Mouse (Mus musculus) testis, adult 2 months (tissue): Measurements from ENCODE around the gene Tdrd9. TPM values are rescaled to one million over a fixed set of nuclear protein-coding genes. Genes with fewer than 3 reads are reported as not detected.
A peak's percentile ranks its signal among the peaks of the same experiment; 100 is the strongest.

Experiments
- H3K27ac ChIP-seq: fragments of 200-500 bp; 2 replicates; pipeline ENCODE4 v1.5.1; 2012; ENCODE audit warnings: low read depth, low read length; ENCODE audit not compliant: control insufficient read depth, insufficient read depth
- H3K27me3 ChIP-seq: fragments of 200-500 bp; 2 replicates; pipeline ENCODE4 v1.6.1; 2012; ENCODE audit warnings: mild to moderate bottlenecking, low read length, moderate library complexity; ENCODE audit not compliant: control insufficient read depth, insufficient read depth
- H3K36me3 ChIP-seq: fragments of 200-500 bp; 2 replicates; pipeline ENCODE4 v1.6.1; 2012; ENCODE audit warnings: mild to moderate bottlenecking, low read length; ENCODE audit not compliant: control insufficient read depth, insufficient read depth
- H3K4me1 ChIP-seq: fragments of 200-500 bp; 2 replicates; pipeline ENCODE4 v1.6.1; 2012; ENCODE audit warnings: low read length; ENCODE audit not compliant: control insufficient read depth, insufficient read depth
- H3K4me3 ChIP-seq: fragments of 200-500 bp; 2 replicates; pipeline ENCODE4 v1.5.1; 2012; ENCODE audit warnings: low read depth, mild to moderate bottlenecking, low read length, moderate library complexity, mixed read lengths; ENCODE audit not compliant: control insufficient read depth
- CTCF ChIP-seq: fragments of 200-500 bp; IDR thresholded peaks from 2 replicates; pipeline ENCODE4 v1.5.1; 2012; ENCODE audit warnings: low read depth, mild to moderate bottlenecking, inconsistent platforms, low read length, moderate library complexity; ENCODE audit not compliant: control insufficient read depth, insufficient read depth, insufficient replicate concordance
- POLR2A ChIP-seq: fragments of 200-500 bp; IDR thresholded peaks from 2 replicates; pipeline ENCODE4 v1.6.1; 2012; ENCODE audit warnings: low read depth, mild to moderate bottlenecking, inconsistent platforms, low read length, moderate library complexity; ENCODE audit not compliant: control insufficient read depth
- polyA plus RNA-seq: library from polyadenylated mRNA; depleted of rRNA; stranded (reverse); fragments of >200 nt; gene quantifications from 2 replicates; pipeline ENCODE4 v1.2.3, GENCODE M21; 2012; rRNA removed

Gene Tdrd9
- polyA plus RNA-seq: 48.9 and 54.7 TPM in 2 replicates

DNA sequence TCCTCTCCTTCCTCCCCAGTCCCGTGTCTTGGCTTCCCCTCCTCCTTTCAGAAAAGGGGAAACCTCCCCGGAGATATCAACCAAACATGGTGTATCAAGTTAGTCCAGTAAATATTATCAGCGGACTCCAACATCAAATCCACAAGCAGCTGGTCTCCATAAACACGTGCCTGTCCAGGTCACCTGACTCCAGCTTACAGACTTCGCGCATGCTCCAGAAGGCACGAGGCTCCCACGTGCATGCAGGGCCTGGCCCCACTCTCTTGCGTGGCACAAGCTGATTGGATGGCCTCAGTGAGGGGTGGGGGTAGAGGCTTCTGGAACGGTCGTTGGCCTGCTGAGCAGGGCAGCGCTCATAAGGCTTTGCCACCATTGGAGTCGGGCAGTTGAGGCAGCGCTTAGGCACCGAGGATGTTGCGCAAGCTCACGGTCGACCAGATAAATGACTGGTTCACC, at the start of gene Tdrd9:
Gene Tdrd9 (plus strand): TSS at position 329 of the 456 bp plus-strand sequence.
- no peaks in the 10 kb centered on the region; the same call in 1 of the 2 replicates for H3K4me1 ChIP-seq
- H3K27ac ChIP-seq: peak within 1 kb of the TSS; percentile 98
- peak within 1 kb of the TSS; percentile 97 for H3K4me3 ChIP-seq
- TF ChIP-seq CTCF: no peak
- peak; percentile 99 for TF ChIP-seq POLR2A
- H3K27me3 ChIP-seq: no peaks in the 10 kb centered on the region
- no peaks in the 10 kb centered on the region; the same call in 1 of the 2 replicates for H3K36me3 ChIP-seq

GRCm38 (mm10) chr12:111923117-111923516, 48.2 kb upstream of the Tdrd9 start:
- TF ChIP-seq CTCF (no peak), POLR2A (no peak)

DNA sequence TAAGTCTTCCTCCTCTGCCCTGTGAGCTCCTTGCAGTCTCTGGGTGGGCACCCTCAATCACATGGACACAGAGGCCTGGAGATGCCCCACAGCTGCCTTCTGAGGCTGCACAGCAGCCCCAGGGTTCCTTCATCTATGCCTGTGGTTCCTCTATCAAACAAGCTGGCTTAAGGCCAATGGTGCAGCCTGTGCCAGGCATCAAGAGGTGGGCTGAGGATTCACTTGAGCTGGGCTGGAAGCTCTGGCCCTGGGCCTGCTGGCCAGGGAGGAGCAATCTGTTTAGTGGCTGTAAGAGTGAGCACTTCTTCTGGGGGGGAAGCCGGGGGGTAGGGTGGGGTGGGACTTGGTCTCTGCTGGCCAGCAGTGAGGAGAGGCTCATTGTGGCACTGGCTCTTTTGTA, 44.0 kb upstream of the Tdrd9 start:
- H3K27ac ChIP-seq: no peak overlapping the region

More at GRCm38 (mm10) chr12:111923117-111923516, 48.2 kb upstream of the Tdrd9 start:
- no peak overlapping the region for H3K27ac ChIP-seq
- no peaks in the 10 kb centered on the region for H3K27me3 ChIP-seq
- no peaks in the 10 kb centered on the region for H3K36me3 ChIP-seq
- H3K4me1 ChIP-seq: no peaks in the 10 kb centered on the region
- no peak overlapping the region for H3K4me3 ChIP-seq

GRCm38 (mm10) chr12:111928411-111928966, 42.9 kb upstream of the Tdrd9 start:
- TF ChIP-seq CTCF (no peak), POLR2A (no peak)
- Histone ChIP-seq H3K27me3 (no peaks in the 10 kb centered on the region), H3K36me3 (no peaks in the 10 kb centered on the region), H3K4me3 (no peak overlapping the region), H3K4me1 (peaks cover 3% of the 10 kb centered on the region; the same call in 1 of the 2 replicates), H3K27ac (no peak overlapping the region)

More for the DNA sequence above, 44.0 kb upstream of the Tdrd9 start:
- no peaks in the 10 kb centered on the region for H3K36me3 ChIP-seq
- H3K4me3 ChIP-seq: no peak overlapping the region
- H3K4me1 ChIP-seq: no peaks in the 10 kb centered on the region
- H3K27me3 ChIP-seq: no peaks in the 10 kb centered on the region
- TF ChIP-seq CTCF (no peak), POLR2A (no peak)

DNA sequence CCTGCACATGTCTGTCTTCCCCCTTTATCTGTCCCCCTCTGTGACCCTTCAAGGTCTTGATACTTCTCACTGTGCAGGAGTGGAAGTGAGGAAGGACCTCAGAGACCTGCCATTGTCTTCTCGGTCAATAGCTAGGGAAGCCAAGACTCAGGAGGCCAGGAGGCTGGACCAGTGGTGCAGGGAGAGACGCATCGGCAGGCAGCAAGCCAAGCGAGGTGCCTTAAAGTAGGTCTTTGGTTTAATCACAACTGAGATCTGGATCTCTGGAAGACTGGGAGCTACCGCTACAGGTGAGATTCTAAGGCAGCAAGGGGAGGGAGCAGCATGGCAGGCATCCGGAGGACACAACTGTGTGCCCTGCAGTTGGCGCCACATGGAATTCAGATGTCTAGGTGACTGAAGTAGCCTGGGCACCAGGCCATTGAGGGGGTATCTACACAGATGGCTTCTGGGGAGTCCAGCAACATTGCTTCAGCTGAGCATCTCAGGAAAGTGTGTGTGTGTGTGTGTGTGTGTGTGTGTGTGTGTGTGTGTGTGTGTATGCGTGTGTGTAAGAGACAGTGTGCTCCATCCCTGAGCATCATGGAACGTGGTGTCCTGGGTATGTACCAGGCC, 39.8 kb upstream of the Tdrd9 start:
- Histone ChIP-seq H3K27ac (no peak overlapping the region), H3K36me3 (no peaks in the 10 kb centered on the region), H3K27me3 (no peaks in the 10 kb centered on the region), H3K4me3 (no peak overlapping the region), H3K4me1 (peaks cover 3% of the 10 kb centered on the region; the same call in 1 of the 2 replicates)
- TF ChIP-seq POLR2A (no peak), CTCF (no peak)

DNA sequence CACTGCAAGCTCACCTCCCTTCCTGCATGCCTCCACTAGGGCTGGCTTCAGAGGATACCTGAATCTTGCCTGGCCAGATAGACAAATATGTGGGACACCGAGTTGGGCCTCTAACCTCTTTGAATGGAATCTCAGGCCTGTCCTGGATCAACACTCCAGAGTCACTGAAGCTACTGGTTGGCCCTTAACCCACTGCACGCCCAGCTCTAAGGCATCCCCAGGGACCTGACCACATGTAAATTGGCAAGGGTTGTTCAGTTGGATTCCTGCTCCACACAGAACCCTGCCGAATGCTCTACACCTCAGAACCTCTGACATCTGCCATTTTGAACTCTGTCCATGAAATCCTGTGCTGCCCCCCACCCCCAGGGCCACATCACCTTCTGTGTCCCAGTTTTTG, 38.8 kb upstream of the Tdrd9 start:
- Histone ChIP-seq H3K27ac (no peak overlapping the region), H3K4me1 (peaks cover 4% of the 10 kb centered on the region; the same call in 1 of the 2 replicates), H3K4me3 (no peak overlapping the region), H3K36me3 (no peaks in the 10 kb centered on the region), H3K27me3 (no peaks in the 10 kb centered on the region)
- no peak for TF ChIP-seq CTCF
- no peak for TF ChIP-seq POLR2A

DNA sequence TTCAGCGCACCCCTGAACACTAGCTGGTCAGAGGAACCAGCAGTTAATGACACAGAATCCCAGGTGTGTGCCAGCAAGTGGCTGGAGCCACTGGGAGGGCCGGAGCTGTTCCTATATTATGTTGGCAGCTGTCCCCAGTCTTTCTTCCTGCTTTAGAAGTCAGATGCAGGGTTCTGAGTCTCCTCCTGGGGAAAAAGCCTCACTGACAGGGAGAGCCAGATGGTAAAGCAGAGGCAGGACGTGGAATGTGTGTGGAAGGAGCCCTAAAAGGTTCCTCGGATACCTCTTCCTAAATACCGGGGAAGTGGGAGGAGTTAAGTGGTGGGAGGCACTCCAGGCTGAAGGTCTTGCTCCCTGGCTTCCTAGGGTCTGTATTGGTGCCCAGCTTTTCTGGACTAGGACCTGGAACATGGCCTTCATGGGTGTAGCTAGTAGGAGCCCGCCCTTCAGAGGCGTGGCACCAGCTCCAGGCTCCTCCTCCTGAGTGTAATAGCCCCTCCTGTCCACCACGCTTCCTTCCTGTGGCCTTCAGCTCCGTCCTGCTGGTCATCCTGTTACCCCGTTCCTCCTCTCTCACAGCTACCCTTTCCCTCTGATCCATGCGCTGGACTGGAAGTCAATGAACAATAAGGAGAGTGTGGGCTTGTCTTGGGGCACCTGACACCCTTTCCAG, 38.2 kb upstream of the Tdrd9 start:
- TF ChIP-seq CTCF: no peak
- TF ChIP-seq POLR2A: no peak
- H3K27ac ChIP-seq: no peak overlapping the region
- H3K4me1 ChIP-seq: peaks cover 6% of the 10 kb centered on the region; the same call in 1 of the 2 replicates
- no peak overlapping the region for H3K4me3 ChIP-seq
- no peaks in the 10 kb centered on the region for H3K27me3 ChIP-seq
- no peaks in the 10 kb centered on the region for H3K36me3 ChIP-seq
